Mouse (Mus musculus): ENCODE results near the gene Pacs2. TPM values are rescaled to one million over a fixed set of nuclear protein-coding genes. Genes with fewer than 3 reads are reported as not detected.

Gene Pacs2
- total RNA-seq, 4 experiments from 2014 or later, result 42.2 to 60.4 (median 53.7) TPM

Small RNA genes within 50 kb of the gene (microRNA-seq; reads per million reads assigned to microRNA genes)
- 0 reads per million in 2 experiments for gene Gm44471

Other genes with a start within 250 kb of the Pacs2 start
- gene Ahnak2, start 211.9 kb upstream of the Pacs2 start, total RNA-seq (2022), result 10 to 100 TPM in 3 of 4 experiments, 1 to 10 TPM in 1; 7.6 to 17.7 (median 14.5) TPM
- gene Clba1, start 205.6 kb upstream of the Pacs2 start, total RNA-seq (2022), result 10 to 100 TPM; 10.6 to 16.1 (median 14.0) TPM
- gene Cdca4, start 185.1 kb upstream of the Pacs2 start, total RNA-seq (2022), result 10 to 100 TPM; 11.7 to 14.7 (median 13.6) TPM
- under 1 TPM; 0.42 to 0.80 (median 0.56) TPM for gene Gpr132, start 146.3 kb upstream of the Pacs2 start, total RNA-seq (2022)
- gene Jag2, start 84.7 kb upstream of the Pacs2 start, total RNA-seq (2022), result 10 to 100 TPM in 1 of 4 experiments, 1 to 10 TPM in 3; 3.7 to 10.1 (median 6.6) TPM
- gene Nudt14, start 72.4 kb upstream of the Pacs2 start, total RNA-seq (2022), result 10 to 100 TPM; 29.3 to 45.0 (median 36.1) TPM
- 10 to 100 TPM; 21.5 to 30.9 (median 24.2) TPM for gene Btbd6, start 38.0 kb upstream of the Pacs2 start, total RNA-seq (2022)
- gene Brf1, start 13.8 kb upstream of the Pacs2 start, total RNA-seq (2022), result 10 to 100 TPM; 49.6 to 86.9 (median 68.3) TPM
- gene Tex22, start 60.0 kb downstream of the Pacs2 start, total RNA-seq (2022), result under 1 TPM in 3 of 4 experiments, not detected in 1; 0.38 to 0.65 (median 0.62) TPM
- gene Mta1, start 83.8 kb downstream of the Pacs2 start, total RNA-seq (2022), result 10 to 100 TPM; 81.8 to 92.8 (median 86.8) TPM
- gene Crip2, start 125.7 kb downstream of the Pacs2 start, total RNA-seq (2022), result 10 to 100 TPM; 46.7 to 65.5 (median 58.4) TPM
- 10 to 100 TPM; 55.3 to 90.7 (median 59.7) TPM for gene Crip1, start 131.8 kb downstream of the Pacs2 start, total RNA-seq (2022)
- gene Tedc1, start 141.9 kb downstream of the Pacs2 start, total RNA-seq (2022), result 1 to 10 TPM in 3 of 4 experiments, under 1 TPM in 1; 0.87 to 1.8 (median 1.5) TPM
- gene Tmem121, start 171.4 kb downstream of the Pacs2 start, total RNA-seq (2022), result 10 to 100 TPM in 2 of 4 experiments, 1 to 10 TPM in 2; 5.1 to 13.1 (median 8.4) TPM